Mouse (Mus musculus): ENCODE data around the gene Utrn. TPM values are rescaled to one million over a fixed set of nuclear protein-coding genes. Genes with fewer than 3 reads are reported as not detected.
A peak's percentile ranks its signal among the peaks of the same experiment; 100 is the strongest.
"Not testable (repeated sequence)": the region's sequence is repeated elsewhere in the genome, so short reads cannot be mapped to it uniquely, and the experiment has no call there.

Gene Utrn
- total and polyA plus RNA-seq, 2 experiments from 2014 or later = 24.6 to 25.0 TPM

- Histone ChIP-seq H3K9me3 (ENCODE audit: low read length) (no peaks in the 10 kb centered on the region), H3K36me3 (ENCODE audit: insufficient read depth, low read length) (no peaks in the 10 kb centered on the region), H3K4me2 (ENCODE audit: low read depth, low read length) (no peak overlapping the region), H3K4me3 (ENCODE audit: low read length) (no peak overlapping the region), H3K27me3 (ENCODE audit: insufficient read depth, low read length) (no peaks in the 10 kb centered on the region), H3K4me1 (ENCODE audit: insufficient read depth, low read length) (no peaks in the 10 kb centered on the region), H3K9ac (replicated peaks; ENCODE audit: low read length) (no peak overlapping the region), H3K27ac (no peak overlapping the region)
- no peak for TF ChIP-seq CTCF (IDR thresholded peaks at IDR 0.05; ENCODE audit: low read depth)
- no peak for DNase-seq (ENCODE audit: low spot score)
- 76% methylated on average over 3 of the region's 3 CpGs for WGBS
- no peak for ATAC-seq
These were observed 250.8 kb downstream of the Utrn start for GRCm38 (mm10) chr10:12618397-12618796.

GRCm38 (mm10) chr10:12615723-12616122 lies 253.4 kb downstream of the Utrn start:
- Histone ChIP-seq H3K27me3 (ENCODE audit: insufficient read depth, low read length) (no peaks in the 10 kb centered on the region), H3K9ac (replicated peaks; ENCODE audit: low read length) (no peak overlapping the region), H3K9me3 (ENCODE audit: low read length) (no peaks in the 10 kb centered on the region), H3K4me2 (ENCODE audit: low read depth, low read length) (no peak overlapping the region; the same call in 1 of the 2 replicates), H3K36me3 (ENCODE audit: insufficient read depth, low read length) (no peaks in the 10 kb centered on the region), H3K4me3 (ENCODE audit: low read length) (no peak overlapping the region), H3K27ac (no peak overlapping the region), H3K4me1 (ENCODE audit: insufficient read depth, low read length) (no peaks in the 10 kb centered on the region)
- WGBS = 56% methylated on average over 3 of the region's 3 CpGs
- TF ChIP-seq CTCF (IDR thresholded peaks at IDR 0.05; ENCODE audit: low read depth) = peak; percentile 55
- no peak for ATAC-seq
- DNase-seq (ENCODE audit: low spot score) = peak; percentile 39

- no peak for TF ChIP-seq CTCF (IDR thresholded peaks at IDR 0.05; ENCODE audit: low read depth)
- DNase-seq (ENCODE audit: low spot score) (peak; percentile 66), ATAC-seq (peak; percentile 63; the same call in 1 of the 2 replicates)
- no peaks in the 10 kb centered on the region for H3K9me3 ChIP-seq (ENCODE audit: low read length)
- H3K27ac ChIP-seq = peak overlapping the region; percentile 56; the same call in 1 of the 2 replicates
- 4% methylated on average over 22 of the region's 22 CpGs for WGBS
- no peaks in the 10 kb centered on the region for H3K27me3 ChIP-seq (ENCODE audit: insufficient read depth, low read length)
- H3K4me2 ChIP-seq (ENCODE audit: low read depth, low read length) = peak overlapping the region; percentile 76
- no peaks in the 10 kb centered on the region for H3K4me1 ChIP-seq (ENCODE audit: insufficient read depth, low read length)
- H3K4me3 ChIP-seq (ENCODE audit: low read length) = peak overlapping the region; percentile 53
- peak overlapping the region; percentile 56 for H3K9ac ChIP-seq (replicated peaks; ENCODE audit: low read length)
- H3K36me3 ChIP-seq (ENCODE audit: insufficient read depth, low read length) = no peaks in the 10 kb centered on the region
These were observed 254.5 kb downstream of the Utrn start for GRCm38 (mm10) chr10:12614465-12615199.

- H3K4me3 ChIP-seq (ENCODE audit: low read length) = peak overlapping the region; percentile 24
- H3K4me1 ChIP-seq (ENCODE audit: insufficient read depth, low read length) = no peaks in the 10 kb centered on the region
- no peaks in the 10 kb centered on the region for H3K36me3 ChIP-seq (ENCODE audit: insufficient read depth, low read length)
- DNase-seq (ENCODE audit: low spot score) (peak; percentile 87), ATAC-seq (peak; percentile 90)
- no peaks in the 10 kb centered on the region for H3K9me3 ChIP-seq (ENCODE audit: low read length)
- H3K9ac ChIP-seq (replicated peaks; ENCODE audit: low read length) = no peak overlapping the region
- 15% methylated on average over 4 of the region's 4 CpGs for WGBS
- peak overlapping the region; percentile 76 for H3K4me2 ChIP-seq (ENCODE audit: low read depth, low read length)
- H3K27ac ChIP-seq = no peak overlapping the region
- TF ChIP-seq CTCF (IDR thresholded peaks at IDR 0.05; ENCODE audit: low read depth) = peak; percentile 91
- H3K27me3 ChIP-seq (ENCODE audit: insufficient read depth, low read length) = no peaks in the 10 kb centered on the region
These were observed 256.8 kb downstream of the Utrn start for GRCm38 (mm10) chr10:12612235-12612863.

- no peak for ATAC-seq
- WGBS = 85% methylated on average over 7 of the region's 7 CpGs
These were observed 259.3 kb downstream of the Utrn start for GRCm38 (mm10) chr10:12609896-12610295.

GRCm38 (mm10) chr10:12608634-12609033 lies 260.5 kb downstream of the Utrn start:
- no peaks in the 10 kb centered on the region for H3K27me3 ChIP-seq (ENCODE audit: insufficient read depth, low read length)
- no peaks in the 10 kb centered on the region for H3K9me3 ChIP-seq (ENCODE audit: low read length)
- no peak overlapping the region for H3K4me3 ChIP-seq (ENCODE audit: low read length)
- ATAC-seq (no peak), DNase-seq (ENCODE audit: low spot score) (no peak)
- TF ChIP-seq CTCF (IDR thresholded peaks at IDR 0.05; ENCODE audit: low read depth) = no peak
- no peak overlapping the region for H3K27ac ChIP-seq
- H3K4me1 ChIP-seq (ENCODE audit: insufficient read depth, low read length) = no peaks in the 10 kb centered on the region
- H3K9ac ChIP-seq (replicated peaks; ENCODE audit: low read length) = no peak overlapping the region
- H3K36me3 ChIP-seq (ENCODE audit: insufficient read depth, low read length) = no peaks in the 10 kb centered on the region
- H3K4me2 ChIP-seq (ENCODE audit: low read depth, low read length) = no peak overlapping the region

More at GRCm38 (mm10) chr10:12609896-12610295, 259.3 kb downstream of the Utrn start:
- H3K9ac ChIP-seq (replicated peaks; ENCODE audit: low read length) = no peak overlapping the region
- H3K4me2 ChIP-seq (ENCODE audit: low read depth, low read length) = no peak overlapping the region
- H3K36me3 ChIP-seq (ENCODE audit: insufficient read depth, low read length) = no peaks in the 10 kb centered on the region
- DNase-seq (ENCODE audit: low spot score) = no peak
- H3K27me3 ChIP-seq (ENCODE audit: insufficient read depth, low read length) = no peaks in the 10 kb centered on the region
- H3K27ac ChIP-seq = no peak overlapping the region
- H3K4me1 ChIP-seq (ENCODE audit: insufficient read depth, low read length) = no peaks in the 10 kb centered on the region
- H3K4me3 ChIP-seq (ENCODE audit: low read length) = no peak overlapping the region
- TF ChIP-seq CTCF (IDR thresholded peaks at IDR 0.05; ENCODE audit: low read depth) = no peak
- H3K9me3 ChIP-seq (ENCODE audit: low read length) = no peaks in the 10 kb centered on the region

GRCm38 (mm10) chr10:12607180-12607579 lies 262.0 kb downstream of the Utrn start:
- not testable (repeated sequence) for DNase-seq (ENCODE audit: low spot score); H3K4me3 ChIP-seq (ENCODE audit: low read length); H3K27ac ChIP-seq; H3K9ac ChIP-seq (replicated peaks; ENCODE audit: low read length); H3K4me2 ChIP-seq (ENCODE audit: low read depth, low read length); H3K27me3 ChIP-seq (ENCODE audit: insufficient read depth, low read length); H3K9me3 ChIP-seq (ENCODE audit: low read length); ATAC-seq; H3K4me1 ChIP-seq (ENCODE audit: insufficient read depth, low read length); H3K36me3 ChIP-seq (ENCODE audit: insufficient read depth, low read length)
- WGBS = 91% methylated on average over 6 of the region's 6 CpGs
